Mouse (Mus musculus): Measurements from ENCODE around the gene Oaz1.
"Not testable (repeated sequence)": the region's sequence is repeated elsewhere in the genome, so short reads cannot be mapped to it uniquely, and the experiment has no call there.

The Oaz1 gene

DNA sequence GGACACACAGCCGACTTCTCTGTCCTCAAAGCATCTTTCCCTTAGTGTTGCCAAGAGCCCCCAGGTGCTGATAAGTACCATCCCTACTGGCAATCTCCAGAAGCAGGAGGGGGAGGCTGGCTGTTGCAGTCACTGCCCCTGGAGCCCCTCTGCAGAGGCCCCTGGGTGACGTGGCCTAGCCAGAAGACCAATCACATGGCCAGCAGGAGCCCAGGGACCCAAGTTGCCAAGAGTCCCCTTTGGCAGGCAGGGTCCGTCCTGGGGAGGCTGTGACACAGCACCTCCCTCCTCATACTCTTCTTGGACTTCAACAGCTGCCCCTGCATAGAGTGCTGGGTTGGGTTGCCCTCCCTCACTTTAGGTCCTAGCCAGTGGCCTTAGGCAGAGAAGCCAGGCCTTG lies 23.5 kb upstream of the Oaz1 start:
- DNase-seq (ENCODE audit: low read depth) = no peak

DNA sequence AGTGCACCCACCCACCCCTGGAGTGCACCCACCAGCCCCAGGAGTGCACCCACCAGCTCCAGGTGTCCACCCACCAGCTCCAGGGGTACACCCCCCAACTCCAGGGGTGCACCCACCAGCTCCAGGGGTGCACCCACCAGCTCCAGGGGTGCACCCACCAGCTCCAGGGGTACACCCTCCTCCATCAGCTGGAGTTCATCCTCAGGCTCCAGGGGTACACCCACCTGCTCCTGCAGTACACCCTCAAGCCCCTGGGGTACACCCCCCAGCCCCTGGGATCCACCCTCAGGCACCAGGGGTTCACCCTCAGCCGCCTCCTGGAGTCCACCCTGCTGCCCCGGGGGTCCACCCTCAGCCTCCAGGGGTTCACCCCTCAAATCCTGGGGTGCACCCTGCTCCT lies 22.1 kb upstream of the Oaz1 start:
- no peak for DNase-seq (ENCODE audit: low read depth)

DNA sequence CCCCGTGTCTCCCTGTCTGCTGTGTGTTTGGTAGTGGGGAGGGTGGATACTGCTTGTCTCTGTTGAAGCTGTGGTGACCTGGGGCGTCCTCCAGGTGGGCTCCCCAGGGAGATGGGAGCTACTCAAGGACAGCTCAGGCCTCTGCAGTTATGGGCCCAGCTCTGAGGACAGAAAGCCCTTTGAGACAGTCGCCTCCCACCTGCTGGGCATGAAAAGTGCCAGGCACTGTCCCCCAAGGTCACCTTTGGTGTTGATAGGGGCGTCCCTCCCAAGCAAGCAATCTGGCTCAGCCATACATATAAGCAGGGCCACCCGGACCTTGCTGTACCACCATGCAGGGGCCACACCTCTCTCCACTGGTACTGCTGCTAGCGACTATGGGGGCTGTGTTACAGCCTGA lies 21.5 kb upstream of the Oaz1 start, which contains the start of gene Amh:
TSS of gene Amh (plus strand) at position 328 of the 400 bp plus-strand sequence.
- DNase-seq (ENCODE audit: low read depth) = no peak

DNA sequence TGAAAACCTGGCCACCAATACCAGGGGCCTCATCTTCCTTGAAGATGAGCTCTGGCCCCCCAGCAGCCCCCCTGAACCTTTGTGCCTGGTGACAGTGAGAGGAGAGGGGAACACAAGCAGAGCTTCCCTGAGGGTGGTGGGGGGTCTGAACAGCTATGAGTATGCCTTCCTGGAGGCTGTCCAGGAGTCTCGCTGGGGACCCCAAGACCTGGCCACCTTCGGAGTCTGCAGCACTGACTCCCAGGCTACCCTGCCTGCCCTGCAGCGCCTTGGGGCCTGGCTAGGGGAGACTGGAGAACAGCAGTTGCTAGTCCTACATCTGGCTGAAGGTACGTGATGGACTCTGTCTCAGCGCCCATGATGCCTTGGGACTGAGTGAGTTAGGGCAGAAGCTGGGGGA lies 21.1 kb upstream of the Oaz1 start:
- DNase-seq (ENCODE audit: low read depth) = no peak

DNA sequence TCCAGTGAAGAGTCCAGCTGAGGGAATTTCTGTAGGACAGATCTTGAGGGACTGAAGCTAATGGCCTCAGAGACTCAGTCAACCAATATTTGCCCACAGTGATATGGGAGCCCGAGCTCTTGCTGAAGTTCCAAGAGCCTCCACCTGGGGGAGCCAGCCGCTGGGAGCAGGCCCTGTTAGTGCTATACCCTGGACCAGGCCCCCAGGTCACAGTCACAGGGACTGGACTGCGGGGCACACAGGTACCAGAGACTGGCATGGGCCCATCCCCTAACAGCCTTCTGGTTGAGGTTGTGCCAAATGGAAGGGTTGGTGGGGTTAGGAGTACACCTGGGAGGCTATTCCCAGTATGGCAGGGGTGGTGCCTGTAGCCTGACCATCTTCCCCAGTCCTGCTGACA lies 20.5 kb upstream of the Oaz1 start:
- no peak for DNase-seq (ENCODE audit: low read depth)

DNA sequence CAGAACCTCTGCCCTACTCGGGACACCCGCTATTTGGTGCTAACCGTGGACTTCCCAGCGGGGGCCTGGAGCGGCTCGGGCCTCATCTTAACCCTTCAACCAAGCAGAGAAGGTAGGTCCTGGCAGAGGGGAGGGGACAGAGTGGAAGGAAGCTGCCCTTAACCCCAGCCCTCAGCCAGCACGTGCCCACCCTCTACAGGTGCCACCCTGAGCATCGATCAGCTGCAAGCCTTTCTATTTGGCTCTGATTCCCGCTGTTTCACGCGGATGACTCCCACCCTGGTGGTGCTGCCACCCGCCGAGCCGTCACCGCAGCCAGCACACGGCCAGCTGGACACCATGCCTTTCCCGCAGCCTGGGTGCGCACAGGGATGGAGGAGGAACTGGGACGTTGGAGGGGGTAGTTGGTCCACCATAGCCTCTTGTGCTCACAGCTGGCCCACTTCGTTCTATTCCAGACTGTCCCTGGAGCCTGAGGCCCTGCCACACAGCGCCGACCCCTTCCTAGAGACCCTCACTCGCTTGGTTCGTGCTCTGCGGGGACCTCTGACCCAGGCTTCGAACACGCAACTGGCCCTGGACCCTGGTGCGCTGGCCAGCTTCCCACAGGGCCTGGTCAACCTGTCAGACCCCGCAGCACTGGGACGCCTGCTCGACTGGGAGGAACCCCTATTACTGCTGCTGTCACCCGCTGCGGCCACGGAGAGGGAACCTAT lies 20.0 kb upstream of the Oaz1 start:
- DNase-seq (ENCODE audit: low read depth) = no peak

DNA sequence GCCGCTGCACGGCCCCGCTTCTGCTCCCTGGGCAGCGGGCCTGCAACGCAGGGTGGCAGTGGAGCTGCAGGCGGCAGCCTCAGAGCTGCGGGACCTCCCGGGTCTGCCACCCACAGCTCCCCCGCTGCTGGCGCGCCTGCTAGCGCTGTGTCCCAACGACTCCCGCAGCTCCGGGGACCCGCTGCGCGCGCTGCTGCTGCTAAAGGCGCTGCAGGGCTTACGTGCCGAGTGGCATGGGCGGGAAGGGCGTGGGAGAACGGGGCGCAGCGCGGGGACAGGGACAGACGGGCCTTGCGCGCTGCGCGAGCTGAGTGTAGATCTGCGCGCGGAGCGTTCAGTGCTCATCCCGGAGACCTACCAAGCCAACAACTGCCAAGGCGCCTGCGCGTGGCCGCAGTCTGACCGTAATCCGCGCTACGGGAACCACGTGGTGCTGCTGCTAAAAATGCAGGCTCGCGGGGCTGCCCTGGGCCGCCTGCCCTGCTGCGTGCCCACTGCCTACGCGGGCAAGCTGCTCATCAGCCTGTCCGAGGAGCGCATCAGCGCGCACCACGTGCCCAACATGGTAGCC lies 19.3 kb upstream of the Oaz1 start:
- DNase-seq (ENCODE audit: low read depth) = no peak

DNA sequence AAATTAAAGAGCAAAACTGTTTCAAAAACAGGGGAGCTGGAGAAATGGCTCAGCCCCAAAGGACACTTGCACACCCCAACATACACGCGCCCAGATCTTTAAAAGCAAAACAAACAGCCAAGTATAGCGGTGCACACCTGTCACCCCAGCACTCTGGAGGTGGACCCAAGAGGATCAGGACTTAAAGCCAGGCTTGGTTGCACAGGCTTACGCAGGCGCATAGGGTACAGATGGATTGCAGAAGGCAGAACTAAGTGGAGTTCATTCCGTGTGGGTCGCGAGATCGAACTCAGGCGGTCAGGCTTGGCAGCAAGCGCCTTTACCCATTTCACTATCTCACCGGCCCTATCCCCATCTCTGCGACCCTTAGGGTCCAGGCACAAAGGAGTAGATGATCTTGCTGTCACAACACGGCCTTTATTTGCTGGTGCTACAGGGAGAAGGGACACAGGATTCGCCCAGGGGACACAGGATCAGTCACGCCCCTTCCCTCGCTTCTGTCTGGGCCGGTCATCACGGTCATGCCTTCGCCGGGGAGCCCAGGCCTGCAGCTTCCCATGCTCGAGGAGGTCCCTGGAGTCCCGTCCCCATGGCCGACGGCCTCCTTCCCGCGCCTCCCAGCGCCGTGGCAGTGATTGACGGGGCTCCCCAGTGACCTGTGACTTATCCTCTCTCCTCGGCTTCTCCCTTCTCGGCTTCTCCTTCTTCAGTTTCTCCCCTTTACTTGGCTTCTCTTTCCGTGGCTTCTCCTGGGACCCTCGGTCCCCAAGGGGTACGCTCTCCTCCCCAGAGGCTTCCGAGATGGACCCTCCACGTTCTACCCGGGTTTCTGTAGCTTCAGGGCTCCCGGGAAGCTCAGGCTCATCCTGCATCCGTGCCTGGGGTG lies 18.1 kb upstream of the Oaz1 start:
- no peak for DNase-seq (ENCODE audit: low read depth)

DNA sequence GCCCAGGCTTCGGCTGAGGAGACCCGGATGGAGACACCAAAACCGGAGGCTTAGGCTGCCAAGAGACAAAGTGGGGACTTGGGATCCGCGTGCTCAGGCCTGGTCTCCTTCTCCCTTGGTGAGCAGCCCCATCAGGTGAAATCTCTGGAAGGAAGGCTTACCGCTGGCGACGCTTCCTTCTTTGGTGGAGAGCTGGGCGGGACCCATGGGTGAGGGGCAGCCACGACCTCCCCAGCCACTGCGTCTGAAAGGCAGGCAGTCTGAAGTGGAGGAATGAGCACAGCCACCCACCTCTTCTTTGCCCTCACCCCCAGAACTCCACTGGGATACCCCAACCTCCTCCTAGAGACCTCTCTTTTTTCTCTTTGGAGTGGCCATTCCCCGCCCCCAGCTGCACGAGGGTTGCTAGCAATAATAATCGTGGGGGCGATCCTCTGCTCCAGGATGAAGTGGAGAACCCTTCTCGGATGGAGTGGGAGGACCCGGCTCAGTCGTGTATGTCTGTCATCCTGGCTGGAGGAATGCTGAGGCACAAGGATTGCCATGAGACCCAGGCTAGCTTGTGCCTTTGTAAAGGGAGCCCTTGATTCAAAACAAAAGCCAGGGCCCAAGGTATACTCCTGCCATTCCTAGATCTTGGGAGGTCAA lies 17.3 kb upstream of the Oaz1 start:
- no peak for DNase-seq (ENCODE audit: low read depth)

DNA sequence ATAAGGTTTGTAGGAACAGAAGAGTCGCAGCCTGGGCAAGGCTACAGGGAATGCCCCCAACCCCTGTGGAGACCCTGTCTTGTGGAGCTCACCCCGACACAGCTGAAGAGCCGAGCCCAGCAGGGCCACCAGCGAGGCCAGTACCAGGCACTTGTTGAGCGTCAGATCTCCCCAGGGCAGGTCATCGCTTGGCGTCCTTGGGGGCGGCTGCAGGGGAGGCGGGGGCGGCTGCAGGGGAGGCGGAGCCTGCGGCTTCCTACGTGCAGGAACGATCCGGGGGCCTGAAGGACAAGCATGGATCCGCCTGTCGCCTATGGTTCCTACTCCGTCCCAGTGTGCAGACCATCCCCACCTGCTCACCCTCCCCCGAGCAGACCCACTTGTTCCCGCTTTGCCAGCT lies 16.4 kb upstream of the Oaz1 start:
- DNase-seq (ENCODE audit: low read depth) = no peak

DNA sequence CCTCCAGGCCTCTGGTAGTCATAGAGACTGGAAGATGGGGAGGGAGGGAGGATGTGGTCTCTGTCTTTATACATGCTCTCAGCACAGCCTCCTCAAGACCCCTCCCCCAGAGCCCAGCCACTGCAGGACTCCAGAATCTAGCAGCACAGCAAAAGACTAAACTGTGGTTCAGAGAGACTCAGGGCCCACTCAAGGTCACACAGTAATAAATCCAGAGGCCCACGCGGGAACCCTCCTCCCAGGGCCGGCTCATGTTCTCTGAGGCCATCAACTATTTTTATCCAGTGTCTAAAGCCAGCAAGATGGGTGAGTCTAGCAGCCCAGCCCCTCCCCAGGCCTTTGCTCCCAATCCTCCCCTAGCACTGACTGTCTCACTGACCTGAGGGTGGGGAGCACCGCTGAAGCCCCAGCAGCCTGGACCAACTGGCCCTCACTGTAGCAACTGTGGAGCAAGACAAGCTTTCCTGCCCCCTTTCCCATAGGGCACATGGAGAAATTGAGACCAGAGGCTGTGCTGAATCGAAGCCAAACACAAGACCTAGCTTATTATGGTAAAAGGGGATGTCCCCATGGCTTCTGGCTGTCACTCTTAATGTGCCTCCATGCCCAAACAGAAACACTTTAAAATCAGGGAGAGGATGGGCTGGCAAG lies 13.9 kb upstream of the Oaz1 start:
- DNase-seq (ENCODE audit: low read depth) = no peak

DNA sequence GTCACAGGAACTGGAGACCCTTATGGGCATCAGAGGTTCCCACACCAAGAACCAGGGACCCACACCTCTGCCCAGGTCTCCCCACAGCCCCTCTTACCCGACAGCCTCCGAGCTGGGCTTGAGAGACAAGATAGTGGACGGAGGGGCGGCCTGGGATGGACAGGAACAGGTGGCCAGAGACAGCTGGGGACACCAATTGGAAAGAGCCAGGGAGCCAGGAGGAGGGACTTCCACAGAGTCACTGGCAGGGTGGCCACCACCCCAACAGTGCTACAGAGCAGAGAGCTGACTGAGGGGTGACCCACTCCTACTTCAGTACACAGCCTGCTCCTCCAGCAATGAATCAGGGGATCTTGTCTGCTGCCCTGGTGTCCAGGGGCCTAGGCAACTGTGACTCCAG lies 13.1 kb upstream of the Oaz1 start, which contains the start of gene Jsrp1:
TSS of gene Jsrp1 (minus strand) at position 133 of the 400 bp plus-strand sequence.
- no peak for DNase-seq (ENCODE audit: low read depth)

DNA sequence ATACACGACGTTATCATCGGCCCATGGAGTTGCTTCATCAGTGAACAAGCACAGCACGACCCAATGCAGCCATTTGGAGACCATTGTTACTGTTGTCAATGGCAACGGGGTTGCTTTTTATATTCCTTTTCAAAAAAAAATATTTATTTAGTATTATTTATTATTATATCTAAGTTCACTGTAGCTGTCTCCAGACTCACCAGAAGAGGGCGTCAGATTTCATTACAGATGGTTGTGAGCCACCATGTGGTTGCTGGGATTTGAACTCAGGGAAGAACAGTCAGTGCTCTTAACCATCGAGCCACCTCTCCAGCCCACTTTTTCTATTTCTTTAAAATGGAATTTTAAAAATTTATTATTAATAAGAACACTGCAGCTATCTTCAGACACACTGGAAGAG lies 11.7 kb upstream of the Oaz1 start:
- no peak for DNase-seq (ENCODE audit: low read depth)

DNA sequence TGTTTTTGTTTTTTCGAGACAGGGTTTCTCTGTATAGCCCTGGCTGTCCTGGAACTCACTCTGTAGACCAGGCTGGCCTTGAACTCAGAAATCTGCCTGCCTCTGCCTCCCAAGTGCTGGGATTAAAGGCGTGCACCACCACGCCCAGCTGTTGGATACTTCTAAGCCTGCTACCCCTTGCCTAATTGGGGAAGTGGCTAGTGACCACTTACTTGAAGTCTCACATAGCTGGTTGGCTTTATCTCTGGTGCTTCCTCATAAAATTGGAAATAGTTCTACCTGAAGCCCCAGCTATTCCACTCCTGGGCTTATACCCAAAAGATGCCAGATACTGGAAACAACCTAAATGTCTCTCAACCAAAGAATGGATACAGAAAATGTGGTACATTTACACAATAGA lies 10.2 kb upstream of the Oaz1 start:
- not testable (repeated sequence) for DNase-seq (ENCODE audit: low read depth)

DNA sequence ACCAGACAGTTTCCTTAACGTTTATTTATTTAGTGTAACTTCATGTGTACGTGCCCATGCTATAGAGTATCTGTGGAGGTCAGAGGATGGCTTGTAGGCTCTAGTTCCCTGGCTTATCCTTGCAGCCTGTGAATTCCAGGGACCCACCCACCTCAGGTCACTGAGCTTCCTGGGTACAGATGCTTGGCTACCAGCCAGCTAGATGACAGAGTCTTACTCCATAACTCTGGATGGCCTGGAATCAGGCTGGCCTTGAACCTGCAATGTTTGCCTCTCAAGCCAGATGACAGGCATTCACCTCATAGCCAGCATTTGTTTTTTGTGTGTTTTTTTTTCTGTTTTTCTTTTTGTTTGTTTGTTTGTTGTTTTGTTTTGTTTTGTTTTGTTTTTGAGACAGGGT lies 9.3 kb upstream of the Oaz1 start:
- no peak for DNase-seq (ENCODE audit: low read depth)

DNA sequence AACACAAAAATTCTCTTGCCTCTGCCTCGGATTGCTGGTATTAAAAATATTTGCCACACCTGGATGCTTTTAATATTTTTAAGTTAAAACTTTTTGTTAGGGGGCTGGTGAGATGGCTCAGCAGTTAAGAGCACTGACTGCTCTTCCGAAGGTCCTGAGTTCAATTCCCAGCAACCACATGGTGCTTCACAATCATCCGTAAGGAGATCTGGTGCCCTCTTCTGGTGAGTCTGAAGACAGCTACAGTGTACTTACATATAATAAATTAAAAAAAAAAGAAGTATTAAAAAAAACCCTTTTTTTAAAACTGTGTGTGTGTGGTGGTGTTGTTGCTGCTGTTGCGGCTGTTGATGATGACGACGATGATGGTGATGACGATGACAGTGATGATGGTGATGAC lies 8.5 kb upstream of the Oaz1 start:
- not testable (repeated sequence) for DNase-seq (ENCODE audit: low read depth)

DNA sequence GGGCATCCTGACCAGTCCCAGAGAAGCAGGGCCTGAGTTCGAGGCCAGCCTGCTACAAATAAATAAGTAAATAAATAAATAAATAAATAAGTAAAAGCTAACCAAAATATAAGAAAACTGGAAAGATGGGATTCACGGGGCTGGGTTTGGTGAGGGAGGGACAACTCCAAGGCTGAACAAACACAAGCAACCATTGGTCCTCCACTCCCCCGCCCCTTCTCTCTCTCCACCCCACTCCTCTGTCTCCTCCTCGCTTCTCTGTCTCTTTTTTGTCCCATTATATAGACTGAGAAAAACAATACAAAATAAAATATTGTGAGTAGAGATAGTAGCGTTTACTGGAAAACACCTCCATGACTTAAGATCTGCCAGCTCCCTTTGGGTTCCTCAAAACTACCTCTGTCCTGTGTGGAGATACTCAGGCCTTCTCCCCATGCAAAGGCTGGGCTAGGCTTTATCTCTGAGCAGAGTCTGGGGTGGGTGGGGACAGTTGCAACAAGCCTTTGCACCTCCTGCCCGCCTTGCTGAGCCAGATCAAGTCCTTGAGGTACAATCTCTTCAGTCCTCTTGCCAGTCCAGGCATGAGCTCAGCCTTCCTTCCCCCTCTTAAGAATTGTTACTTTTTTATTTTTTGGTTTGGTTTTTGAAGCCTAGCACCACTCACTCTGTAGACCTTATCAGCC lies 7.7 kb upstream of the Oaz1 start:
- no peak for DNase-seq (ENCODE audit: low read depth)

DNA sequence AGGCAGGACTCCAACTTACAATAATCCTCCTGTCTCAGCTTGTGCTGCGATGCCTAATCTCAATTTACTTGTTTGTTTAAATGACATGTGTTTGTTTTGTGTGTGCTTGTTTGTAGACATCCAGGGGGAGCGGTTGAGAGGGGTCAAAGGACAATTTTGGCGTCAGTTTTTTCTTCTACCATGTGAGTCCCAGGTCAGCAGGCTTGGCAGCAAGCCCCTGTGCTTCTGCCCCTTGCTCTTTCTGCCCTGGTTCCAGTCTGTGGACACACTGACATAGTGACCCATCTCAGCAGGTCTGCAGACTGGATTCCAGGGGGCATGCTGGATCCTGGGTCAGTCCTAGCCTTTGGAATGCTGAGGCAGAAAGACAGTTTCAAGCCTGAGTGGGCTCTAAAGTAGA lies 7.0 kb upstream of the Oaz1 start:
- no peak for DNase-seq (ENCODE audit: low read depth)

DNA sequence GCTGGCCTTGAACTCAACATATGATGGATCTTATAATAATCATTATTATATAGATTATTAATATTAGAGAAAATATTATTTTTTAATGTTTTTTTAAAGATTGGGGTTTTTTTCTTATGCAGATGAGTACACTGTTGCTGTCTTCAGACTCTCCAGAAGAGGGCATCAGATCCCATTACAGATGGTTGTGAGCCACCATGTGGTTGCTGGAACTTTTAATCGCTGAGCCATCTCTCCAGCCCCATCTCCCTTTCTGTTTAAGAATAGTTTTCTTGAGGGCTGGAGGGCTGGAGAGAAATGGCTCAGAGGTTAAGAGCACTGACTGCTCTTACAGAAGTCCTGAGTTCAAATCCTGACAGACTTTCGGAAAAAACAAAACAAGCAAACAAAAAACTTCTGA lies 4.5 kb upstream of the Oaz1 start:
- no peak for DNase-seq (ENCODE audit: low read depth)

DNA sequence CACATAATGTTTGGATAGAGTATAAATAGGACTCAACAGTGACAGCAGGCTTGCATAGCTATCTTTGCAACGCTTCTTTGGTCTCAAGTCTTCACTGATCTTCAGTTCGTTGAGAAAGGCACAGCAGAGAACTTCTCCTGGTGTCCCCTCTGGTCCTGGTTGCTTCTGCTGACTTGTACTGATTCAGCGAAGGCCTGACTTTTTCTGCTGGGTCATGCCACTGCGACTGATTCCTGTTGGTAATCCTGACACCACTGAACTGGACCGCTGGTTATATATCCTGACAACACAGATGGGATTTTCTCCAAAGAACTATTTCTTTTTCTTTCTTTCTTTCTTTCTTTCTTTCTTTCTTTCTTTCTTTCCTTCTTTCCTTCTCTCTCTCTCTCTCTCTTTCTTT lies 3.9 kb upstream of the Oaz1 start:
- no peak for DNase-seq (ENCODE audit: low read depth)

DNA sequence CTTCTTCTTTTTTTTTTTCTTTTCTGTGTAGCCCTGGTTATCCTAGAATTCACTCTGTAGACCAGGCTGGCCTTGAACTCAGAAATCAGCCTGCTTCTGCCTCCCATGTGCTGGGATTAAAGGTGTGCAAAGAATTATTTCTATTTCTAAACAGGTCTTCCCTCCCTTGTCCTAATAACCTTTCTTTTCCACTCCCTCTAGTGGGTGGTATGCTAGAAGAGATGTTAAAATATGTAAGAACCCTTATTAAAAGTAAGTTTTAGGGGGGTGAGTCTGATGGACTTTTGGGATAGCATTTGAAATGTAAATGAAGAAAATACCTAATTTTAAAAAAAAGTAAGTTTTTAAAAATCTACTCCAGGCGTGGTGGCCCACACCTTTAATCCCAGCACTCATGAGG lies 3.1 kb upstream of the Oaz1 start:
- no peak for DNase-seq (ENCODE audit: low read depth)

All from fibroblast of lung, adult 2 months (primary cell).